Comparison of ENCODE assay signal across 29 mouse cellular contexts in the genomic region with DNA sequence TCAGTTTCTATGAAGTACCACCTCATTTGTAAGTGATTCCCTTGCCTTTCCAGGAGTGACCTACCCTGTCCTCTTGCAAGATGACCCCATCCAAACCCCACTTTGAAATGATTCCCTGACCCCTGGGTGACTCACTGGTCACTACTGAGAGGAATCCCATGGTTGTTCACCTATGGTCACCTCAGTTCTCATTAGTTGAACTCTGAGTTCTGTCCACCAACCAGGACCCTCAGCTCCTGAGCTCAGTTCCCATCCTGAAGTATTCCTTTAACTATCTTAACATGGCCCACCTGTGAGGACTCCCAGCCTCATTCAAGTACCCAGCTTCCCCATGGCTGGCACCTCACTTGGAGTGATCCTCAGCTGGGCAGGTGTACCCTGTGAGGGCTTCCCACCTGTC.
"Had no signal": no experiment of that assay in that cellular context is flagged by ENCODE, and none has a peak within 500 bp of the region (broad histone marks: within the 10 kb centered on the region; RNA-seq: fewer than 3 reads in every experiment).

No protein-coding gene starts in this region.

- H3K9me3 ChIP-seq: limb, embryonic 10.5 days; limb, embryonic 12.5 days; limb, embryonic 13.5 days; limb, embryonic 15.5 days; liver, embryonic 12.5 days; liver, embryonic 13.5 days; liver, embryonic 15.5 days; lung, embryonic 15.5 days; megakaryocyte, embryonic 14.5 days; midbrain, embryonic 10.5 days; midbrain, embryonic 12.5 days; midbrain, embryonic 13.5 days; midbrain, embryonic 15.5 days; neural tube, embryonic 12.5 days; neural tube, embryonic 13.5 days had no signal

- H3K4me2 ChIP-seq: limb, embryonic 15.5 days; midbrain, embryonic 11.5 days; midbrain, embryonic 12.5 days; midbrain, embryonic 13.5 days; midbrain, embryonic 15.5 days; neural tube, embryonic 12.5 days had no signal

- H3K27me3 ChIP-seq: liver, embryonic 12.5 days; liver, embryonic 13.5 days; liver, embryonic 15.5 days; lung, embryonic 15.5 days; megakaryocyte, embryonic 14.5 days had no signal

- H3K9ac ChIP-seq: limb, embryonic 12.5 days; limb, embryonic 15.5 days; liver, embryonic 12.5 days; liver, embryonic 14.5 days; liver, embryonic 15.5 days; liver, postnatal 0 days; lung, embryonic 14.5 days; midbrain, embryonic 12.5 days; midbrain, embryonic 13.5 days; midbrain, embryonic 15.5 days; neural tube, embryonic 12.5 days; neural tube, embryonic 13.5 days had no signal

- H3K36me3 ChIP-seq: midbrain, embryonic 15.5 days had no signal

- DNase-seq: left cerebral cortex, postnatal 4 days; liver; liver, embryonic 13.5 days; liver, postnatal 0 days; lung, adult 2 months; lung, embryonic 14.5 days; lung, postnatal 10 days; lung, postnatal 14 days; lung, postnatal 36 days; midbrain, embryonic 14.5 days had no signal

- H3K4me3 ChIP-seq: left cerebral cortex, adult 2 months; limb, embryonic 12.5 days; limb, embryonic 15.5 days; liver, embryonic 15.5 days; midbrain, embryonic 10.5 days; midbrain, embryonic 12.5 days; midbrain, embryonic 13.5 days; midbrain, embryonic 15.5 days; neural tube, embryonic 12.5 days; neural tube, embryonic 13.5 days had no signal

- ATAC-seq: liver, embryonic 12.5 days; liver, postnatal 0 days; midbrain, embryonic 13.5 days; midbrain, embryonic 15.5 days; midbrain, embryonic 16.5 days had no signal

- H3K27ac ChIP-seq: left cerebral cortex, adult 2 months; limb, embryonic 10.5 days; limb, embryonic 12.5 days; limb, embryonic 13.5 days; limb, embryonic 15.5 days; liver, embryonic 12.5 days; liver, embryonic 13.5 days; liver, embryonic 14.5 days; liver, embryonic 15.5 days; macrophage; midbrain, embryonic 10.5 days; midbrain, embryonic 12.5 days; midbrain, embryonic 13.5 days; midbrain, embryonic 15.5 days; neural tube, embryonic 12.5 days; neural tube, embryonic 13.5 days had no signal
